Comparison of ENCODE assay signal across 20 mouse cellular contexts in the genomic region with DNA sequence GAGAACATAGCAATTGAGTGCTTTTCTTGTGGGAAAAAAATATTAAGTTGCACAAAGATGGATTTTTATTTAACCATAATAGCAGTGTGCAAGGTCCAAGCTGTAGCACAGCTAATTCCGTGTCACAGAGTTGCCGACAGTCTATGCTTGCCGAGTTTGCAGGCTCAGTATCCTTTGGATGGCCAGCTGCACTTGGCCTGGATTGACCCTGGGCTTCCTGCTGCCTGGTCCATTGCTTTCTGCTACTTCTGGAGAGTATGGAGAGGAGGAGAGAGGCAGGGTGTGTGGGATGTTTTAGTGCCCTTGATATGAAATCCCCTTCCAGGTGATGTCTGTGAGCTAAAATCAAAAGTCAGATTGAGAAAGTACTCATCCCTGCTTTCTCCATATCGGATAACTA.
DNase-seq lines count a peak whose midpoint lies in the region; ATAC-seq lines count a peak whose summit lies in the region.
"Had no signal": no experiment of that assay in that cellular context is flagged by ENCODE, and none has a peak within 500 bp of the region (broad histone marks: within the 10 kb centered on the region; RNA-seq: fewer than 3 reads in every experiment).

No protein-coding gene starts in this region.

- no peaks in the 10 kb centered on the region for H3K4me1 ChIP-seq in heart, embryonic 12.5 days (replicated peaks)

- no peak overlapping the region for H3K9ac ChIP-seq in heart, embryonic 12.5 days

- no peak overlapping the region for H3K27ac ChIP-seq in heart, embryonic 12.5 days (ENCODE audit: poor library complexity, severe bottlenecking)

- H3K4me3 ChIP-seq in heart, embryonic 12.5 days, result no peak overlapping the region

- peaks cover 7% of the 10 kb centered on the region; the same call in 1 of the 2 replicates for H3K36me3 ChIP-seq in heart, embryonic 12.5 days
- H3K36me3 ChIP-seq: G1E had no signal

- intact Hi-C loops in gastrocnemius, postnatal 14 days (cut with DNase I; ENCODE audit: low total_unique reads), result no loop called here
- intact Hi-C loops in heart, postnatal 14 days (cut with DNase I), result no loop called here
- intact Hi-C loops in heart, postnatal 36 days (cut with DNase I), result no loop called here

- ATAC-seq in heart, embryonic 12.5 days (ENCODE audit: insufficient number of reproducible peaks, low FRiP score), result no peak
- ATAC-seq: activated CD4-positive, CD25-positive, alpha-beta regulatory T cell, adult 4 months; CD4-positive, CD25-positive, alpha-beta regulatory T cell, adult 4 months; Patski had no signal

- WGBS in heart, embryonic 12.5 days, result 83% methylated on average over 4 of the region's 4 CpGs

- no peak overlapping the region for H3K4me2 ChIP-seq in heart, embryonic 12.5 days

- 0 out of 2 replicates have a peak, but pooled peaks cover 2% of the 10 kb centered on the region for H3K27me3 ChIP-seq in heart, embryonic 12.5 days (replicated peaks)

- peak; percentile 12 for DNase-seq in gastrocnemius, postnatal 14 days
- DNase-seq in gastrocnemius, postnatal 10 days, result no peak
- DNase-seq in heart, adult 11 months, result peak; percentile 91
- peak; percentile 8 to 23 for DNase-seq in heart, postnatal 14 days
- DNase-seq in heart, postnatal 36 days, result no peak
- DNase-seq: adrenal gland, adult 2 months; adrenal gland, adult 8-10 months; adrenal gland, postnatal 10 days; adrenal gland, postnatal 14 days; adrenal gland, postnatal 25 days; adrenal gland, postnatal 36 days; B cell, adult 2 months; cerebellum, adult 11 months; cerebellum, adult 11-12 months; cerebellum, adult 18-20 months had no signal

- no peaks in the 10 kb centered on the region for H3K9me3 ChIP-seq in heart, embryonic 12.5 days (replicated peaks)

Comparison
In these comparisons a context has a peak if more than half of its experiments do, and no peak if none do; other contexts are left out.
1. DNase-seq: peak in gastrocnemius, postnatal 14 days (single experiment), heart, adult 11 months (single experiment) and heart, postnatal 14 days (2 of 2); none in gastrocnemius, postnatal 10 days (single experiment) and heart, postnatal 36 days (0 of 2).